Mouse (Mus musculus) embryonic facial prominence, embryonic 13.5 days (tissue): Measurements from ENCODE around the gene Bloc1s3. TPM values are rescaled to one million over a fixed set of nuclear protein-coding genes. Genes with fewer than 3 reads are reported as not detected.

Experiments used
- ATAC-seq: fragments of 200-750 bp; cut with Nextera tagmentation; 2 replicates; pipeline ENCODE4 v1.8.0; 2017; ENCODE audit warnings: low read depth; ENCODE audit not compliant: insufficient number of reproducible peaks, insufficient read depth, low FRiP score, low TSS enrichment
- H3K27ac ChIP-seq: fragments of 300-500 bp; sonication (generic); 2 replicates; pipeline ENCODE4 v1.5.1; 2015; ENCODE audit warnings: moderate library complexity, mild to moderate bottlenecking, inconsistent platforms
- H3K27me3 ChIP-seq: fragments of 300-500 bp; sonication (generic); 2 replicates; pipeline ENCODE4 v1.6.1; 2015; ENCODE audit warnings: mild to moderate bottlenecking, inconsistent platforms
- H3K36me3 ChIP-seq: fragments of 300-500 bp; sonication (generic); 2 replicates; pipeline ENCODE4 v1.6.1; 2015; ENCODE audit warnings: mild to moderate bottlenecking, inconsistent platforms
- H3K4me1 ChIP-seq: fragments of 300-500 bp; sonication (generic); 2 replicates; pipeline ENCODE4 v1.6.1; 2015; ENCODE audit warnings: inconsistent platforms
- H3K4me2 ChIP-seq: fragments of 300-500 bp; sonication (generic); 2 replicates; pipeline ENCODE4 v1.6.1; 2015; ENCODE audit warnings: moderate library complexity, mild to moderate bottlenecking, inconsistent platforms
- H3K4me3 ChIP-seq: fragments of 300-500 bp; sonication (generic); 2 replicates; pipeline ENCODE4 v1.5.1; 2015; ENCODE audit warnings: mild to moderate bottlenecking, inconsistent platforms
- H3K9ac ChIP-seq: fragments of 300-500 bp; sonication (generic); 2 replicates; pipeline ENCODE4 v1.6.1; 2015; ENCODE audit warnings: mild to moderate bottlenecking, inconsistent platforms
- H3K9me3 ChIP-seq: fragments of 300-500 bp; sonication (generic); 2 replicates; pipeline ENCODE4 v1.6.1; 2016; ENCODE audit warnings: inconsistent platforms
- WGBS: fragments of 180-500 bp; shearing (Covaris S2); methylation state at CpG from one replicate; pipeline ENCODE4 v1.1.7; 2015; ENCODE audit warnings: mixed read lengths; 5-methylcytosine and 5-hydroxymethylcytosine counted together
- polyA plus RNA-seq: library from polyadenylated mRNA; unstranded; fragments of >200 nt; fragmentation: Nextera tagmentation; extraction: Ambion mirVana; gene quantifications from 2 replicates; pipeline ENCODE4 v1.2.1, GENCODE M21; 2015

The Bloc1s3 gene
- polyA plus RNA-seq, 1 experiment from 2014 or later: 2.3 TPM

GRCm38 (mm10) chr7:19496214-19496555 is 12.0 kb downstream of the Bloc1s3 start:
- Histone ChIP-seq H3K27ac (no peak overlapping the region), H3K4me3 (no peak overlapping the region), H3K9ac (no peak overlapping the region), H3K9me3 (no peaks in the 10 kb centered on the region), H3K4me2 (no peak overlapping the region), H3K4me1 (peaks cover 19% of the 10 kb centered on the region), H3K36me3 (no peaks in the 10 kb centered on the region), H3K27me3 (peaks cover 20% of the 10 kb centered on the region)
- ATAC-seq: no peak
- WGBS: 52% methylated on average over 5 of the region's 5 CpGs

- no peak overlapping the region for H3K4me2 ChIP-seq
- no peak overlapping the region for H3K4me3 ChIP-seq
- no peaks in the 10 kb centered on the region for H3K36me3 ChIP-seq
- peaks cover 19% of the 10 kb centered on the region for H3K4me1 ChIP-seq
- ATAC-seq: no peak
- H3K9me3 ChIP-seq: no peaks in the 10 kb centered on the region
- H3K27me3 ChIP-seq: peaks cover 25% of the 10 kb centered on the region
- no peak overlapping the region for H3K27ac ChIP-seq
- WGBS: 56% methylated on average over 20 of the region's 20 CpGs
- H3K9ac ChIP-seq: no peak overlapping the region
These were observed 12.5 kb downstream of the Bloc1s3 start for GRCm38 (mm10) chr7:19495521-19496213.

GRCm38 (mm10) chr7:19494751-19495474 is 13.3 kb downstream of the Bloc1s3 start:
- ATAC-seq: no peak
- H3K4me1 ChIP-seq: peaks cover 19% of the 10 kb centered on the region

GRCm38 (mm10) chr7:19491731-19492130 is 16.4 kb downstream of the Bloc1s3 start:
- H3K4me3 ChIP-seq: peak overlapping the region; percentile 29
- H3K9ac ChIP-seq: peak overlapping the region; percentile 66
- ATAC-seq: no peak
- no peaks in the 10 kb centered on the region for H3K9me3 ChIP-seq
- peaks cover 65% of the 10 kb centered on the region for H3K27me3 ChIP-seq
- H3K4me2 ChIP-seq: peak overlapping the region; percentile 53
- H3K4me1 ChIP-seq: peaks cover 25% of the 10 kb centered on the region
- WGBS: 2% methylated on average over 26 of the region's 26 CpGs
- H3K27ac ChIP-seq: peak overlapping the region; percentile 48; the same call in 1 of the 2 replicates
- no peaks in the 10 kb centered on the region for H3K36me3 ChIP-seq

More at GRCm38 (mm10) chr7:19494751-19495474, 13.3 kb downstream of the Bloc1s3 start:
- Histone ChIP-seq H3K4me3 (no peak overlapping the region), H3K27me3 (peaks cover 33% of the 10 kb centered on the region), H3K36me3 (no peaks in the 10 kb centered on the region), H3K9ac (no peak overlapping the region), H3K27ac (no peak overlapping the region), H3K4me2 (no peak overlapping the region), H3K9me3 (no peaks in the 10 kb centered on the region)
- WGBS: 84% methylated on average over 25 of the region's 25 CpGs

- 1% methylated on average over 31 of the region's 31 CpGs for WGBS
- Histone ChIP-seq H3K27ac (no peak overlapping the region), H3K9me3 (no peaks in the 10 kb centered on the region), H3K9ac (0 out of 2 replicates have a peak overlapping the region, but pooled peaks have one; percentile 27), H3K4me2 (peak overlapping the region; percentile 50), H3K4me3 (peak overlapping the region; percentile 32), H3K4me1 (peaks cover 13% of the 10 kb centered on the region), H3K36me3 (no peaks in the 10 kb centered on the region), H3K27me3 (peaks cover 73% of the 10 kb centered on the region)
- no peak for ATAC-seq
These were observed 18.6 kb downstream of the Bloc1s3 start for GRCm38 (mm10) chr7:19489525-19489924.

- Histone ChIP-seq H3K27me3 (peaks cover 64% of the 10 kb centered on the region), H3K27ac (no peak overlapping the region), H3K36me3 (no peaks in the 10 kb centered on the region), H3K4me3 (no peak overlapping the region), H3K4me2 (no peak overlapping the region), H3K4me1 (peaks cover 9% of the 10 kb centered on the region), H3K9ac (no peak overlapping the region), H3K9me3 (no peaks in the 10 kb centered on the region)
- no peak for ATAC-seq
- WGBS: 88% methylated on average over 7 of the region's 7 CpGs
These were observed 21.6 kb downstream of the Bloc1s3 start for GRCm38 (mm10) chr7:19486549-19486948.

- no peak overlapping the region for H3K4me2 ChIP-seq
- peaks cover 5% of the 10 kb centered on the region; the same call in 1 of the 2 replicates for H3K4me1 ChIP-seq
- WGBS: 81% methylated on average over 1 of the region's 1 CpGs
- no peaks in the 10 kb centered on the region for H3K36me3 ChIP-seq
- no peak overlapping the region for H3K9ac ChIP-seq
- H3K27me3 ChIP-seq: peaks cover 54% of the 10 kb centered on the region
- no peaks in the 10 kb centered on the region for H3K9me3 ChIP-seq
- no peak for ATAC-seq
- H3K27ac ChIP-seq: no peak overlapping the region
- no peak overlapping the region for H3K4me3 ChIP-seq
These were observed 22.7 kb downstream of the Bloc1s3 start for GRCm38 (mm10) chr7:19485488-19485887.

GRCm38 (mm10) chr7:19483281-19483680 is 24.9 kb downstream of the Bloc1s3 start:
- no peak for ATAC-seq
- H3K9me3 ChIP-seq: no peaks in the 10 kb centered on the region
- H3K27me3 ChIP-seq: peaks cover 36% of the 10 kb centered on the region
- no peaks in the 10 kb centered on the region for H3K4me1 ChIP-seq
- no peaks in the 10 kb centered on the region for H3K36me3 ChIP-seq
- no peak overlapping the region for H3K9ac ChIP-seq
- no peak overlapping the region for H3K27ac ChIP-seq
- no peak overlapping the region for H3K4me3 ChIP-seq
- no peak overlapping the region for H3K4me2 ChIP-seq
- WGBS: 77% methylated on average over 8 of the region's 8 CpGs

GRCm38 (mm10) chr7:19477624-19478384 is 30.4 kb downstream of the Bloc1s3 start:
- WGBS: 22% methylated on average over 14 of the region's 14 CpGs
- Histone ChIP-seq H3K27me3 (peaks cover 50% of the 10 kb centered on the region), H3K9me3 (no peaks in the 10 kb centered on the region), H3K36me3 (no peaks in the 10 kb centered on the region), H3K4me1 (no peaks in the 10 kb centered on the region), H3K4me3 (no peak overlapping the region), H3K9ac (no peak overlapping the region), H3K27ac (no peak overlapping the region), H3K4me2 (no peak overlapping the region)
- ATAC-seq: no peak; the same call in 1 of the 2 replicates

GRCm38 (mm10) chr7:19477084-19477483 is 31.1 kb downstream of the Bloc1s3 start:
- no peak overlapping the region for H3K27ac ChIP-seq
- H3K9me3 ChIP-seq: no peaks in the 10 kb centered on the region
- WGBS: 76% methylated on average over 2 of the region's 2 CpGs
- peaks cover 57% of the 10 kb centered on the region for H3K27me3 ChIP-seq
- no peak overlapping the region for H3K9ac ChIP-seq
- no peak overlapping the region for H3K4me3 ChIP-seq
- H3K4me1 ChIP-seq: no peaks in the 10 kb centered on the region
- no peak for ATAC-seq
- no peak overlapping the region for H3K4me2 ChIP-seq
- H3K36me3 ChIP-seq: no peaks in the 10 kb centered on the region

- Histone ChIP-seq H3K27me3 (peaks cover 82% of the 10 kb centered on the region), H3K9me3 (no peaks in the 10 kb centered on the region), H3K4me3 (peak overlapping the region; percentile 57), H3K27ac (peak overlapping the region; percentile 44; the same call in 1 of the 2 replicates), H3K4me2 (peak overlapping the region; percentile 88), H3K36me3 (no peaks in the 10 kb centered on the region), H3K9ac (peak overlapping the region; percentile 79), H3K4me1 (0 out of 2 replicates have a peak, but pooled peaks cover 3% of the 10 kb centered on the region)
- WGBS: under 1% methylated on average over 73 of the region's 89 CpGs
- peak; percentile 65 for ATAC-seq
These were observed 34.2 kb downstream of the Bloc1s3 start for GRCm38 (mm10) chr7:19473875-19474443.
